Mouse (Mus musculus): ENCODE data around the gene Dydc1. TPM values are rescaled to one million over a fixed set of nuclear protein-coding genes. Genes with fewer than 3 reads are reported as not detected.

Dydc1 gene
- polyA plus RNA-seq, 1 experiment from 2014 or later: not detected

DNA sequence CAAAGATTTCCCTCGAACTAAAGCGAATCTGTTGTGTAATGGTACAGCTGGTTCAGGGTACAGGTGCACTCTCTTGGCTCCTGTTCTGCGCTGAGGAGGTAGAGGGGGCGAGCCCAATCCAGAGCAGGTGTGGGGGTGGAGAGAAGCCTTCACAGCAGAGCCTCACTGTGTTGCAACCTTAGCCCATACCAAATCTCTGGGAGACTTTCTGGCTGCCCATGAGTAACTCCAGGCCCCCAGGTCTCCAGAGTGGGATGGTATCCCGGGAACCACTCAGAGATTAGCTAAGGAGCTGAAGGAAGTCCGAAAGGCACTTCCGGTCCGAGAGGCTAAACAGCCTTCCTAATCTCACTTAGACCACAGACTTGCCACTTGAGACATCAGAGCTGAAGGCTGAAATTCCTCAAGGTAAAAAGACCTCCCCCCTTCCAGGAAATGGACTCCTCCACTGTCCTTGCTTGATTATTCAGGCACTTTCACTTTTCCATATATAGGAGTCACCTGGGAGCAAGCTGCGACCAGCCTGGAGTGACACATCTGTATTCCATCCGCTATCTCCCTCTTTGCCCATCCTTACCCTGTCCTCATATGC lies 32.2 kb downstream of the Dydc1 start, which contains the start of gene Mat1a:
Gene Mat1a (plus strand): TSS at position 183 of the 592 bp plus-strand sequence.
- DNase-seq (ENCODE audit: low spot score) (no peak), ATAC-seq (replicated peaks; ENCODE audit: low FRiP score, low read depth) (no peak)
- no peak within 1 kb of the TSS for H3K4me2 ChIP-seq (ENCODE audit: low read length)
- no peak within 1 kb of the TSS for H3K4me3 ChIP-seq (replicated peaks; ENCODE audit: low read depth, low read length)
- 70% methylated on average over 10 of the region's 10 CpGs for WGBS
- no peak within 1 kb of the TSS for H3K9ac ChIP-seq (ENCODE audit: low read depth, low read length)
- no peaks in the 10 kb centered on the region for H3K4me1 ChIP-seq (replicated peaks; ENCODE audit: insufficient read depth, low read length)
- no peak for TF ChIP-seq CTCF (IDR thresholded peaks at IDR 0.05; ENCODE audit: low read depth)
- H3K9me3 ChIP-seq (replicated peaks; ENCODE audit: low read length): no peaks in the 10 kb centered on the region
- no peaks in the 10 kb centered on the region for H3K36me3 ChIP-seq (ENCODE audit: insufficient read depth, low read length)
- H3K27ac ChIP-seq: no peak within 1 kb of the TSS
- H3K27me3 ChIP-seq (ENCODE audit: insufficient read depth, low read length): no peaks in the 10 kb centered on the region

- no peak for DNase-seq (ENCODE audit: low spot score)
- no peaks in the 10 kb centered on the region for H3K27me3 ChIP-seq (ENCODE audit: insufficient read depth, low read length)
- no peak overlapping the region for H3K27ac ChIP-seq
- no peak overlapping the region for H3K4me3 ChIP-seq (replicated peaks; ENCODE audit: low read depth, low read length)
- ATAC-seq (replicated peaks; ENCODE audit: low FRiP score, low read depth): no peak
- H3K9me3 ChIP-seq (replicated peaks; ENCODE audit: low read length): no peaks in the 10 kb centered on the region
- H3K4me2 ChIP-seq (ENCODE audit: low read length): no peak overlapping the region
- no peaks in the 10 kb centered on the region for H3K4me1 ChIP-seq (replicated peaks; ENCODE audit: insufficient read depth, low read length)
- no peaks in the 10 kb centered on the region for H3K36me3 ChIP-seq (ENCODE audit: insufficient read depth, low read length)
- 88% methylated on average over 7 of the region's 7 CpGs for WGBS
- H3K9ac ChIP-seq (ENCODE audit: low read depth, low read length): no peak overlapping the region
- TF ChIP-seq CTCF (IDR thresholded peaks at IDR 0.05; ENCODE audit: low read depth): no peak
Measured at GRCm38 (mm10) chr14:41111031-41111668, 38.4 kb downstream of the Dydc1 start.

- 81% methylated on average over 4 of the region's 4 CpGs for WGBS
Measured at GRCm38 (mm10) chr14:41112944-41113343, 40.2 kb downstream of the Dydc1 start.

GRCm38 (mm10) chr14:41116271-41116670 lies 43.6 kb downstream of the Dydc1 start:
- no peak for ATAC-seq (replicated peaks; ENCODE audit: low FRiP score, low read depth)
- no peak for TF ChIP-seq CTCF (IDR thresholded peaks at IDR 0.05; ENCODE audit: low read depth)
- Histone ChIP-seq H3K27me3 (ENCODE audit: insufficient read depth, low read length) (no peaks in the 10 kb centered on the region), H3K4me2 (ENCODE audit: low read length) (no peak overlapping the region), H3K9ac (ENCODE audit: low read depth, low read length) (no peak overlapping the region), H3K4me3 (replicated peaks; ENCODE audit: low read depth, low read length) (no peak overlapping the region), H3K27ac (no peak overlapping the region), H3K9me3 (replicated peaks; ENCODE audit: low read length) (no peaks in the 10 kb centered on the region), H3K4me1 (replicated peaks; ENCODE audit: insufficient read depth, low read length) (no peaks in the 10 kb centered on the region), H3K36me3 (ENCODE audit: insufficient read depth, low read length) (no peaks in the 10 kb centered on the region)
- WGBS: 78% methylated on average over 3 of the region's 3 CpGs
- DNase-seq (ENCODE audit: low spot score): no peak

More at GRCm38 (mm10) chr14:41112944-41113343, 40.2 kb downstream of the Dydc1 start:
- Histone ChIP-seq H3K9ac (ENCODE audit: low read depth, low read length) (no peak overlapping the region), H3K4me2 (ENCODE audit: low read length) (no peak overlapping the region), H3K9me3 (replicated peaks; ENCODE audit: low read length) (no peaks in the 10 kb centered on the region), H3K27ac (no peak overlapping the region), H3K4me3 (replicated peaks; ENCODE audit: low read depth, low read length) (no peak overlapping the region), H3K4me1 (replicated peaks; ENCODE audit: insufficient read depth, low read length) (no peaks in the 10 kb centered on the region), H3K27me3 (ENCODE audit: insufficient read depth, low read length) (no peaks in the 10 kb centered on the region), H3K36me3 (ENCODE audit: insufficient read depth, low read length) (no peaks in the 10 kb centered on the region)
- DNase-seq (ENCODE audit: low spot score): no peak
- ATAC-seq (replicated peaks; ENCODE audit: low FRiP score, low read depth): no peak
- TF ChIP-seq CTCF (IDR thresholded peaks at IDR 0.05; ENCODE audit: low read depth): no peak

GRCm38 (mm10) chr14:41124683-41125082 lies 52.0 kb downstream of the Dydc1 start:
- Histone ChIP-seq H3K4me1 (replicated peaks; ENCODE audit: insufficient read depth, low read length) (no peaks in the 10 kb centered on the region), H3K4me2 (ENCODE audit: low read length) (no peak overlapping the region), H3K4me3 (replicated peaks; ENCODE audit: low read depth, low read length) (no peak overlapping the region), H3K9me3 (replicated peaks; ENCODE audit: low read length) (no peaks in the 10 kb centered on the region), H3K9ac (ENCODE audit: low read depth, low read length) (no peak overlapping the region), H3K27ac (no peak overlapping the region), H3K36me3 (ENCODE audit: insufficient read depth, low read length) (no peaks in the 10 kb centered on the region), H3K27me3 (ENCODE audit: insufficient read depth, low read length) (no peaks in the 10 kb centered on the region)
- no peak for DNase-seq (ENCODE audit: low spot score)
- TF ChIP-seq CTCF (IDR thresholded peaks at IDR 0.05; ENCODE audit: low read depth): no peak
- WGBS: 85% methylated on average over 5 of the region's 5 CpGs
- no peak for ATAC-seq (replicated peaks; ENCODE audit: low FRiP score, low read depth)

DNA sequence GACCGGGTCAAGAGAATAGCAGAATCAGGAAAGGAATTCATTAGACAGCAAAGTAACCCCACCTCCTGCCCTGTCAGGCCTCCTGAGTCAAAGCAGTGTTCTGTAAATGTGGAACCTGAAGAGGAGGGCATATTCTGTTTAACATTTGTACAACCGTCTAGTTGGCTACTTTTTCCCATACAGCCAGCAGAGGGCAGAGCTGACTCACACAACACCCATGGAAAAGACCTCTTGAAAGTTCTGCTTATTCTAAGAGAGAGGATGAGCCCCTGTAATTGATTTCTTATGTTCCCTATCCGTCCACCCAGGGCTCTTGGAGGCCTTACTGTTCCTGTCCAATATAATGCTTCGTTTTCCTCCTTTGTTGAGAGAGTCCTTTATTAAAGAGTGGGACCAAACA lies 55.3 kb downstream of the Dydc1 start:
- H3K4me1 ChIP-seq (replicated peaks; ENCODE audit: insufficient read depth, low read length): no peaks in the 10 kb centered on the region
- no peak overlapping the region for H3K9ac ChIP-seq (ENCODE audit: low read depth, low read length)
- no peak overlapping the region for H3K4me3 ChIP-seq (replicated peaks; ENCODE audit: low read depth, low read length)
- H3K4me2 ChIP-seq (ENCODE audit: low read length): no peak overlapping the region
- TF ChIP-seq CTCF (IDR thresholded peaks at IDR 0.05; ENCODE audit: low read depth): peak; percentile 76
- DNase-seq (ENCODE audit: low spot score) (peak; percentile 53), ATAC-seq (replicated peaks; ENCODE audit: low FRiP score, low read depth) (no peak)
- H3K36me3 ChIP-seq (ENCODE audit: insufficient read depth, low read length): no peaks in the 10 kb centered on the region
- no peaks in the 10 kb centered on the region for H3K9me3 ChIP-seq (replicated peaks; ENCODE audit: low read length)
- no peak overlapping the region for H3K27ac ChIP-seq
- 25% methylated on average over 4 of the region's 4 CpGs for WGBS
- no peaks in the 10 kb centered on the region for H3K27me3 ChIP-seq (ENCODE audit: insufficient read depth, low read length)
